Mouse (Mus musculus) left cerebral cortex, postnatal 4 days (tissue): ENCODE measurements around the gene Gm42742. TPM values are rescaled to one million over a fixed set of nuclear protein-coding genes. Genes with fewer than 3 reads are reported as not detected.

Experiments
- microRNA-seq: library from miRNA; unstranded; fragments of <30 nt; microRNA quantifications from one replicate; pipeline ENCODE4 v1.2.0, GENCODE M21; 2022
- total RNA-seq, 2 experiments: library from RNA; stranded (reverse); gene quantifications; 2 replicates each; pipeline ENCODE4 v1.2.3; 2021

Gene Gm42742
- total RNA-seq, 2 experiments from 2014 or later = 36.7 to 48.6 TPM

Small RNAs within 50 kb of the gene (microRNA-seq; reads per million reads assigned to microRNA genes)
- not detected for gene Gm44343

Other genes with a start within 250 kb of the Gm42742 start
- 100 to 1,000 TPM; 110 to 113 TPM for gene Ypel3, start 244.1 kb downstream of the Gm42742 start, total RNA-seq
- under 1 TPM; 0.40 to 0.58 TPM for gene Tbx6, start 239.6 kb downstream of the Gm42742 start, total RNA-seq
- gene Ppp4c, start 228.6 kb downstream of the Gm42742 start, total RNA-seq = 10 to 100 TPM; 71.1 to 79.7 TPM
- gene Fam57b, start 223.4 kb downstream of the Gm42742 start, total RNA-seq = 100 to 1,000 TPM; 165 to 167 TPM
- gene 4930451I11Rik, start 189.5 kb downstream of the Gm42742 start, total RNA-seq = not detected
- gene Doc2a, start 173.7 kb downstream of the Gm42742 start, total RNA-seq = 10 to 100 TPM; 74.3 to 84.4 TPM
- gene Hirip3, start 159.1 kb downstream of the Gm42742 start, total RNA-seq = 10 to 100 TPM; 31.5 to 41.2 TPM
- gene Ino80e, start 158.7 kb downstream of the Gm42742 start, total RNA-seq = 10 to 100 TPM; 61.7 to 65.2 TPM
- gene Taok2, start 136.4 kb downstream of the Gm42742 start, total RNA-seq = 100 to 1,000 TPM; 158 to 165 TPM
- gene Tmem219, start 98.2 kb downstream of the Gm42742 start, total RNA-seq = 10 to 100 TPM; 19.4 to 20.8 TPM
- 100 to 1,000 TPM; 151 to 167 TPM for gene Kctd13, start 92.2 kb downstream of the Gm42742 start, total RNA-seq
- 10 to 100 TPM; 26.5 to 31.9 TPM for gene Asphd1, start 71.5 kb downstream of the Gm42742 start, total RNA-seq
- 100 to 1,000 TPM; 214 to 235 TPM for gene Sez6l2, start 70.5 kb downstream of the Gm42742 start, total RNA-seq
- 100 to 1,000 TPM in 1 of 2 experiments, 10 to 100 TPM in 1; 92.7 to 104 TPM for gene Cdipt, start 45.2 kb downstream of the Gm42742 start, total RNA-seq
- gene Cdiptos, start 45.0 kb downstream of the Gm42742 start, total RNA-seq = not detected
- 1 to 10 TPM; 5.4 to 6.0 TPM for gene Mvp, start 6.5 kb downstream of the Gm42742 start, total RNA-seq
- 1 to 10 TPM in 1 of 2 experiments, not detected in 1; 1.6 TPM for gene Pagr1b, start 4.6 kb downstream of the Gm42742 start, total RNA-seq
- 10 to 100 TPM; 10.2 to 15.4 TPM for gene Pagr1a, start 3.7 kb downstream of the Gm42742 start, total RNA-seq
- 100 to 1,000 TPM; 132 to 136 TPM for gene Prrt2, start 114 bp upstream of the Gm42742 start, total RNA-seq
- gene Maz, start 5.9 kb upstream of the Gm42742 start, total RNA-seq = 100 to 1,000 TPM; 322 to 334 TPM
- 10 to 100 TPM; 10.4 to 12.5 TPM for gene Kif22, start 21.4 kb upstream of the Gm42742 start, total RNA-seq
- gene Zg16, start 66.2 kb upstream of the Gm42742 start, total RNA-seq = not detected
- under 1 TPM; 0.77 to 0.90 TPM for gene AI467606, start 70.3 kb upstream of the Gm42742 start, total RNA-seq
- under 1 TPM in 1 of 2 experiments, not detected in 1; 0.18 TPM for gene Qprt, start 101.1 kb upstream of the Gm42742 start, total RNA-seq
- under 1 TPM; 0.22 to 0.74 TPM for gene Spn, start 116.7 kb upstream of the Gm42742 start, total RNA-seq
- gene Cd2bp2, start 175.0 kb upstream of the Gm42742 start, total RNA-seq = 10 to 100 TPM; 65.8 to 78.8 TPM
- gene Tbc1d10b, start 187.4 kb upstream of the Gm42742 start, total RNA-seq = 10 to 100 TPM; 73.8 to 78.8 TPM
- 1 to 10 TPM in 1 of 2 experiments, not detected in 1; 1.2 TPM for gene Mylpf, start 187.8 kb upstream of the Gm42742 start, total RNA-seq
- gene Zfp553, start 212.0 kb upstream of the Gm42742 start, total RNA-seq = 10 to 100 TPM; 28.4 to 28.8 TPM
- gene Sept1, start 212.0 kb upstream of the Gm42742 start, total RNA-seq = 1 to 10 TPM; 7.9 to 8.8 TPM
- gene Zfp771, start 223.2 kb upstream of the Gm42742 start, total RNA-seq = 10 to 100 TPM; 54.9 to 64.5 TPM
- gene Dctpp1, start 239.6 kb upstream of the Gm42742 start, total RNA-seq = 10 to 100 TPM; 49.8 to 63.1 TPM